ENCODE assay signal across 9 mouse cellular contexts in the genomic region with DNA sequence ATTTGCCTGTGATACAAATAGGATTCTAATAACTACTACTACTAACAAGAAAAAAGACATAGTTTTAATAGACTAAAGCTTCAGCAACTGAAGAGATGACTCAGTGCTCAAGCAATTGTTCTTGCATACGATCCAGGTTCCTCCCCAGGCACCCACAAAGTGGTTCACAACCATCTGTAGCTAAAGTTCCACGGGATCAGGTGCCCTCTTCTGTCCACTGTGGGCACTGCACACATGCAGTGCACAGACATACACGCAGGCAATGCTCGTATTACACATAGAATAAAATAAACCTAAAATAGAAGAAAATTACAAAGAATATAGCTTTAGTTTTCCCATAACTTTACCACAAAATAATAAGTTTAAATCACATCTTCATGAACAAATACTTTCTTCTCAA.
DNase-seq lines count a peak whose midpoint lies in the region; ATAC-seq and TF ChIP-seq lines count a peak whose summit lies in the region.
"Had no signal": no experiment of that assay in that cellular context is flagged by ENCODE, and none has a peak within 500 bp of the region (broad histone marks: within the 10 kb centered on the region; RNA-seq: fewer than 3 reads in every experiment).

No protein-coding gene starts in this region.

- H3K36me3 ChIP-seq in forebrain, postnatal 0 days (ENCODE audit: insufficient read depth), result no peaks in the 10 kb centered on the region
- H3K36me3 ChIP-seq in forebrain, embryonic 10.5 days (replicated peaks), result no peaks in the 10 kb centered on the region
- H3K36me3 ChIP-seq in E14TG2a.4 (ENCODE audit: insufficient read depth, low read length), result no peaks in the 10 kb centered on the region

- CTCF ChIA-PET in Patski (lab: Charles Lee), result interaction anchor here (1.1 to 1.7 kb wide), 6 partner anchors 13 to 711 kb away, joined by 3 to 4 read pairs (median 4); partner anchors contain the start of gene Ndst3

- H3K27me3 ChIP-seq in forebrain, postnatal 0 days (ENCODE audit: insufficient read depth, low read length), result no peaks in the 10 kb centered on the region
- H3K27me3 ChIP-seq in forebrain, embryonic 10.5 days (ENCODE audit: poor library complexity, severe bottlenecking), result no peaks in the 10 kb centered on the region
- no peaks in the 10 kb centered on the region for H3K27me3 ChIP-seq in E14TG2a.4 (ENCODE audit: insufficient read depth, low read length)
- peaks cover 5% of the 10 kb centered on the region for H3K27me3 ChIP-seq in Patski

- H3K9me3 ChIP-seq in forebrain, postnatal 0 days (ENCODE audit: low read length), result no peaks in the 10 kb centered on the region
- H3K9me3 ChIP-seq in forebrain, embryonic 10.5 days, result no peaks in the 10 kb centered on the region
- H3K9me3 ChIP-seq in E14TG2a.4 (ENCODE audit: low read length), result no peaks in the 10 kb centered on the region

- H3K27ac ChIP-seq in forebrain, postnatal 0 days (ENCODE audit: low read depth, low read length), result no peak overlapping the region
- H3K27ac ChIP-seq in forebrain, embryonic 10.5 days, result no peak overlapping the region
- H3K27ac ChIP-seq in left cerebral cortex, adult 2 months, result no peak overlapping the region

- no peak for ATAC-seq in forebrain, postnatal 0 days
- no peak for ATAC-seq in Patski

- 83% methylated on average over 4 of the region's 4 CpGs for WGBS in forebrain, postnatal 0 days
- WGBS in forebrain, embryonic 10.5 days, result 85% methylated on average over 4 of the region's 4 CpGs

- no peak overlapping the region for H3K4me3 ChIP-seq in forebrain, postnatal 0 days (ENCODE audit: low read depth, low read length)
- no peak overlapping the region for H3K4me3 ChIP-seq in forebrain, embryonic 10.5 days
- H3K4me3 ChIP-seq in left cerebral cortex, adult 2 months, result no peak overlapping the region
- H3K4me3 ChIP-seq in E14TG2a.4 (replicated peaks; ENCODE audit: low read length), result no peak overlapping the region

- no peak overlapping the region for H3K9ac ChIP-seq in forebrain, postnatal 0 days

- no peaks in the 10 kb centered on the region for H3K4me1 ChIP-seq in forebrain, postnatal 0 days (ENCODE audit: insufficient read depth)
- H3K4me1 ChIP-seq in forebrain, embryonic 10.5 days, result no peaks in the 10 kb centered on the region
- no peaks in the 10 kb centered on the region for H3K4me1 ChIP-seq in E14TG2a.4 (replicated peaks; ENCODE audit: low read depth, low read length)

- in situ Hi-C loops in Patski (cut with MboI; ENCODE audit: low pct_unique_long_range_greater_than_20kb), result no loop called here

- H3K4me2 ChIP-seq in forebrain, postnatal 0 days (ENCODE audit: low read depth), result no peak overlapping the region

- POLR2A ChIA-PET in Patski (lab: Charles Lee), result no interaction called here

- TF ChIP-seq CTCF in forebrain, postnatal 0 days (IDR thresholded peaks at IDR 0.05; ENCODE audit: low read depth), result peak; percentile 23; the same call in 1 of the 2 replicates
- TF ChIP-seq CTCF in left cerebral cortex, adult 2 months (IDR thresholded peaks at IDR 0.05), result peak; percentile 26
- TF ChIP-seq CTCF in E14TG2a.4 (conservative IDR thresholded peaks at IDR 0.05; ENCODE audit: low read length), result peak; percentile 52
- peak; percentile 82 for TF ChIP-seq CTCF in Patski (IDR thresholded peaks at IDR 0.05)

- no peak for DNase-seq in forebrain, postnatal 0 days
- DNase-seq in forebrain, embryonic 10.5 days (ENCODE audit: extremely low spot score, low spot score), result no peak
- DNase-seq in left cerebral cortex, adult 2 months (ENCODE audit: extremely low spot score in 1 of 2, low spot score in 2 of 2), result no peak
- DNase-seq in left cerebral cortex, adult 8-10 months (ENCODE audit: low spot score in 2 of 2), result no peak
- no peak for DNase-seq in Patski (ENCODE audit: low read depth, low spot score)
- DNase-seq in urinary bladder, postnatal 25 days (ENCODE audit: low spot score), result no peak
- DNase-seq in urinary bladder, postnatal 4 days (ENCODE audit: low spot score in 2 of 2), result no peak
- DNase-seq: thymus, postnatal 36 days had no signal

- intact Hi-C loops in left cerebral cortex, adult 2 months (cut with DNase I), result no loop called here

Comparison
In these comparisons a context has a peak if more than half of its experiments do, and no peak if none do; other contexts are left out.
1. CTCF ChIP-seq: peak in every context shown above with its lines; median percentile 82 in Patski; 52 in E14TG2a.4; 26 in left cerebral cortex, adult 2 months; 23 in forebrain, postnatal 0 days.